Mouse (Mus musculus): ENCODE measurements around the gene Xylt2. TPM values are rescaled to one million over a fixed set of nuclear protein-coding genes. Genes with fewer than 3 reads are reported as not detected.
"Not testable (repeated sequence)": the region's sequence is repeated elsewhere in the genome, so short reads cannot be mapped to it uniquely, and the experiment has no call there.

Xylt2 gene
- polyA plus RNA-seq, 1 experiment from 2014 or later, result 11.6 TPM

GRCm38 (mm10) chr11:94653663-94654436, 23.5 kb downstream of the Xylt2 start, which contains the start of the genes Mrpl27 and Eme1:
Mrpl27 (plus strand) TSS chr11:94653767.
Eme1 (minus strand) TSS chr11:94653964.
- no peaks in the 10 kb centered on the region for H3K9me3 ChIP-seq (ENCODE audit: control insufficient read depth, low read length)
- H3K4me1 ChIP-seq (ENCODE audit: control insufficient read depth, insufficient read depth, low read length), result peaks cover 9% of the 10 kb centered on the region; the same call in 1 of the 2 replicates
- H3K9ac ChIP-seq (replicated peaks; ENCODE audit: low read depth, low read length), result peak within 1 kb of the TSS; percentile 62
- H3K4me2 ChIP-seq (ENCODE audit: low read depth, low read length), result peak within 1 kb of the TSS; percentile 69
- peaks cover 5% of the 10 kb centered on the region; the same call in 1 of the 2 replicates for H3K36me3 ChIP-seq (ENCODE audit: control insufficient read depth, insufficient read depth, low read length)
- H3K27me3 ChIP-seq (ENCODE audit: control insufficient read depth, insufficient read depth, low read length), result no peaks in the 10 kb centered on the region
- peak within 1 kb of the TSS; percentile 56 for H3K4me3 ChIP-seq (ENCODE audit: low read depth, low read length)
- ATAC-seq (ENCODE audit: low read depth), result peak; percentile 94
- WGBS, result under 1% methylated on average over 32 of the region's 32 CpGs
- peak within 1 kb of the TSS; percentile 86 for H3K27ac ChIP-seq (ENCODE audit: low read depth, low read length)

- 49% methylated on average over 8 of the region's 8 CpGs for WGBS
- ATAC-seq (ENCODE audit: low read depth), result no peak
- H3K27me3 ChIP-seq (ENCODE audit: control insufficient read depth, insufficient read depth, low read length), result no peaks in the 10 kb centered on the region
- peaks cover 9% of the 10 kb centered on the region; the same call in 1 of the 2 replicates for H3K4me1 ChIP-seq (ENCODE audit: control insufficient read depth, insufficient read depth, low read length)
- H3K9ac ChIP-seq (replicated peaks; ENCODE audit: low read depth, low read length), result no peak overlapping the region
- no peaks in the 10 kb centered on the region for H3K36me3 ChIP-seq (ENCODE audit: control insufficient read depth, insufficient read depth, low read length)
- peak overlapping the region; percentile 56 for H3K4me3 ChIP-seq (ENCODE audit: low read depth, low read length)
- no peak overlapping the region for H3K27ac ChIP-seq (ENCODE audit: low read depth, low read length)
- H3K9me3 ChIP-seq (ENCODE audit: control insufficient read depth, low read length), result no peaks in the 10 kb centered on the region
- H3K4me2 ChIP-seq (ENCODE audit: low read depth, low read length), result peak overlapping the region; percentile 69
Measured at GRCm38 (mm10) chr11:94652973-94653372, 24.3 kb downstream of the Xylt2 start.

- not testable (repeated sequence) for ATAC-seq (ENCODE audit: low read depth); H3K4me2 ChIP-seq (ENCODE audit: low read depth, low read length); H3K4me3 ChIP-seq (ENCODE audit: low read depth, low read length); H3K9me3 ChIP-seq (ENCODE audit: control insufficient read depth, low read length); H3K4me1 ChIP-seq (ENCODE audit: control insufficient read depth, insufficient read depth, low read length); H3K27me3 ChIP-seq (ENCODE audit: control insufficient read depth, insufficient read depth, low read length); H3K27ac ChIP-seq (ENCODE audit: low read depth, low read length); H3K36me3 ChIP-seq (ENCODE audit: control insufficient read depth, insufficient read depth, low read length); H3K9ac ChIP-seq (replicated peaks; ENCODE audit: low read depth, low read length)
- WGBS, result 97% methylated on average over 5 of the region's 7 CpGs
Measured at GRCm38 (mm10) chr11:94651241-94651640, 26.1 kb downstream of the Xylt2 start.

- no peaks in the 10 kb centered on the region for H3K27me3 ChIP-seq (ENCODE audit: control insufficient read depth, insufficient read depth, low read length)
- 94% methylated on average over 4 of the region's 4 CpGs for WGBS
- H3K4me2 ChIP-seq (ENCODE audit: low read depth, low read length), result no peak overlapping the region
- no peaks in the 10 kb centered on the region for H3K4me1 ChIP-seq (ENCODE audit: control insufficient read depth, insufficient read depth, low read length)
- H3K27ac ChIP-seq (ENCODE audit: low read depth, low read length), result no peak overlapping the region
- ATAC-seq (ENCODE audit: low read depth), result no peak
- H3K4me3 ChIP-seq (ENCODE audit: low read depth, low read length), result no peak overlapping the region
- no peaks in the 10 kb centered on the region for H3K9me3 ChIP-seq (ENCODE audit: control insufficient read depth, low read length)
- H3K9ac ChIP-seq (replicated peaks; ENCODE audit: low read depth, low read length), result no peak overlapping the region
- peaks cover 37% of the 10 kb centered on the region for H3K36me3 ChIP-seq (ENCODE audit: control insufficient read depth, insufficient read depth, low read length)
Measured at GRCm38 (mm10) chr11:94646457-94646856, 30.9 kb downstream of the Xylt2 start.

GRCm38 (mm10) chr11:94644461-94645219, 32.7 kb downstream of the Xylt2 start:
- H3K9ac ChIP-seq (replicated peaks; ENCODE audit: low read depth, low read length), result no peak overlapping the region
- H3K36me3 ChIP-seq (ENCODE audit: control insufficient read depth, insufficient read depth, low read length), result peaks cover 55% of the 10 kb centered on the region
- no peak overlapping the region for H3K4me3 ChIP-seq (ENCODE audit: low read depth, low read length)
- H3K27ac ChIP-seq (ENCODE audit: low read depth, low read length), result no peak overlapping the region
- H3K9me3 ChIP-seq (ENCODE audit: control insufficient read depth, low read length), result no peaks in the 10 kb centered on the region
- no peaks in the 10 kb centered on the region for H3K4me1 ChIP-seq (ENCODE audit: control insufficient read depth, insufficient read depth, low read length)
- ATAC-seq (ENCODE audit: low read depth), result no peak
- no peaks in the 10 kb centered on the region for H3K27me3 ChIP-seq (ENCODE audit: control insufficient read depth, insufficient read depth, low read length)
- H3K4me2 ChIP-seq (ENCODE audit: low read depth, low read length), result no peak overlapping the region
- WGBS, result 91% methylated on average over 8 of the region's 8 CpGs

- Histone ChIP-seq H3K4me1 (ENCODE audit: control insufficient read depth, insufficient read depth, low read length) (peaks cover 5% of the 10 kb centered on the region), H3K9ac (replicated peaks; ENCODE audit: low read depth, low read length) (no peak overlapping the region), H3K9me3 (ENCODE audit: control insufficient read depth, low read length) (no peaks in the 10 kb centered on the region), H3K36me3 (ENCODE audit: control insufficient read depth, insufficient read depth, low read length) (peaks cover 70% of the 10 kb centered on the region), H3K4me3 (ENCODE audit: low read depth, low read length) (no peak overlapping the region), H3K27me3 (ENCODE audit: control insufficient read depth, insufficient read depth, low read length) (no peaks in the 10 kb centered on the region), H3K4me2 (ENCODE audit: low read depth, low read length) (no peak overlapping the region), H3K27ac (ENCODE audit: low read depth, low read length) (no peak overlapping the region)
- ATAC-seq (ENCODE audit: low read depth), result no peak
- 94% methylated on average over 5 of the region's 5 CpGs for WGBS
Measured at GRCm38 (mm10) chr11:94634431-94634830, 42.9 kb downstream of the Xylt2 start.

- WGBS, result 90% methylated on average over 8 of the region's 8 CpGs
- no peak overlapping the region for H3K4me2 ChIP-seq (ENCODE audit: low read depth, low read length)
- H3K27ac ChIP-seq (ENCODE audit: low read depth, low read length), result no peak overlapping the region
- H3K4me1 ChIP-seq (ENCODE audit: control insufficient read depth, insufficient read depth, low read length), result peaks cover 5% of the 10 kb centered on the region
- peaks cover 59% of the 10 kb centered on the region for H3K36me3 ChIP-seq (ENCODE audit: control insufficient read depth, insufficient read depth, low read length)
- H3K27me3 ChIP-seq (ENCODE audit: control insufficient read depth, insufficient read depth, low read length), result no peaks in the 10 kb centered on the region
- no peak overlapping the region for H3K9ac ChIP-seq (replicated peaks; ENCODE audit: low read depth, low read length)
- H3K4me3 ChIP-seq (ENCODE audit: low read depth, low read length), result no peak overlapping the region
- no peaks in the 10 kb centered on the region for H3K9me3 ChIP-seq (ENCODE audit: control insufficient read depth, low read length)
- ATAC-seq (ENCODE audit: low read depth), result no peak
Measured at GRCm38 (mm10) chr11:94632988-94633387, 44.3 kb downstream of the Xylt2 start.

- peaks cover 5% of the 10 kb centered on the region for H3K4me1 ChIP-seq (ENCODE audit: control insufficient read depth, insufficient read depth, low read length)
- H3K4me3 ChIP-seq (ENCODE audit: low read depth, low read length), result no peak overlapping the region
- no peak for ATAC-seq (ENCODE audit: low read depth)
- H3K36me3 ChIP-seq (ENCODE audit: control insufficient read depth, insufficient read depth, low read length), result peaks cover 50% of the 10 kb centered on the region
- no peaks in the 10 kb centered on the region for H3K27me3 ChIP-seq (ENCODE audit: control insufficient read depth, insufficient read depth, low read length)
- 90% methylated on average over 5 of the region's 5 CpGs for WGBS
- H3K9ac ChIP-seq (replicated peaks; ENCODE audit: low read depth, low read length), result no peak overlapping the region
- H3K9me3 ChIP-seq (ENCODE audit: control insufficient read depth, low read length), result no peaks in the 10 kb centered on the region
- H3K4me2 ChIP-seq (ENCODE audit: low read depth, low read length), result no peak overlapping the region
- H3K27ac ChIP-seq (ENCODE audit: low read depth, low read length), result no peak overlapping the region
Measured at GRCm38 (mm10) chr11:94631969-94632368, 45.3 kb downstream of the Xylt2 start.
